Mouse (Mus musculus) megakaryocyte, embryonic 14.5 days (primary cell): ENCODE measurements around the gene Prph. TPM values are rescaled to one million over a fixed set of nuclear protein-coding genes. Genes with fewer than 3 reads are reported as not detected.
A peak's percentile ranks its signal among the peaks of the same experiment; 100 is the strongest.
"Not testable (repeated sequence)": the region's sequence is repeated elsewhere in the genome, so short reads cannot be mapped to it uniquely, and the experiment has no call there.

Experiments used
- H3K27me3 ChIP-seq: replicated peaks from 2 replicates; pipeline ENCODE3; 2012; ENCODE audit warnings: inconsistent platforms
- H3K36me3 ChIP-seq: replicated peaks from 2 replicates; pipeline ENCODE3; 2012; ENCODE audit warnings: low read length, inconsistent platforms, mixed read lengths
- H3K4me1 ChIP-seq: 2 replicates; pipeline ENCODE4 v1.6.1; 2012; ENCODE audit warnings: inconsistent platforms
- H3K4me3 ChIP-seq: replicated peaks from 2 replicates; pipeline ENCODE3; 2012; ENCODE audit warnings: moderate library complexity, mild to moderate bottlenecking, inconsistent platforms
- H3K9me3 ChIP-seq: 2 replicates; pipeline ENCODE4 v1.6.1; 2012; ENCODE audit warnings: inconsistent platforms
- FLI1 ChIP-seq: IDR thresholded peaks from 2 replicates; pipeline ENCODE4 v1.6.1; 2012; ENCODE audit warnings: low read length, inconsistent platforms, mixed read lengths
- GATA1 ChIP-seq: IDR thresholded peaks from 3 replicates; pipeline ENCODE4 v1.6.1; 2012; ENCODE audit warnings: mixed read lengths, low read length, inconsistent platforms, borderline replicate concordance
- polyA plus RNA-seq: library from polyadenylated mRNA; stranded (reverse); fragments of >175 nt; gene quantifications from 2 replicates; pipeline ENCODE4 v1.2.3, GENCODE M21; 2012; ENCODE audit warnings: low replicate concordance; ENCODE audit not compliant: insufficient read depth

The Prph gene
- polyA plus RNA-seq, 1 experiment, result not detected

GRCm38 (mm10) chr15:99071988-99072387 lies 17.0 kb downstream of the Prph start:
- Histone ChIP-seq H3K36me3 (peaks cover 6% of the 10 kb centered on the region), H3K4me1 (peaks cover 32% of the 10 kb centered on the region), H3K27me3 (peaks cover 19% of the 10 kb centered on the region), H3K9me3 (no peaks in the 10 kb centered on the region), H3K4me3 (no peak overlapping the region)
- TF ChIP-seq GATA1, result no peak
- no peak for TF ChIP-seq FLI1

GRCm38 (mm10) chr15:99074019-99074599 lies 19.1 kb downstream of the Prph start, which contains the start of gene Troap:
Gene Troap, plus strand, starts transcription at chr15:99074575.
- TF ChIP-seq GATA1 (no peak), FLI1 (no peak)
- H3K36me3 ChIP-seq, result peaks cover 26% of the 10 kb centered on the region
- H3K27me3 ChIP-seq, result peaks cover 9% of the 10 kb centered on the region
- peaks cover 51% of the 10 kb centered on the region for H3K4me1 ChIP-seq
- H3K9me3 ChIP-seq, result no peaks in the 10 kb centered on the region
- peak within 1 kb of the TSS; percentile 90 for H3K4me3 ChIP-seq

GRCm38 (mm10) chr15:99074600-99075333 lies 19.8 kb downstream of the Prph start:
- Histone ChIP-seq H3K9me3 (no peaks in the 10 kb centered on the region), H3K36me3 (peaks cover 29% of the 10 kb centered on the region), H3K4me3 (peak overlapping the region; percentile 90), H3K27me3 (peaks cover 2% of the 10 kb centered on the region), H3K4me1 (peaks cover 51% of the 10 kb centered on the region)
- TF ChIP-seq GATA1, result no peak
- TF ChIP-seq FLI1, result 0 out of 2 replicates have a peak, but pooled peaks have one; percentile 10

- H3K27me3 ChIP-seq, H3K9me3 ChIP-seq: not testable (repeated sequence)
- peaks cover 42% of the 10 kb centered on the region for H3K36me3 ChIP-seq
- peak overlapping the region; percentile 90 for H3K4me3 ChIP-seq
- H3K4me1 ChIP-seq, result peaks cover 53% of the 10 kb centered on the region
Measured at GRCm38 (mm10) chr15:99076011-99076410, 21.0 kb downstream of the Prph start.

- no peak for TF ChIP-seq GATA1
- no peak for TF ChIP-seq FLI1
- Histone ChIP-seq H3K4me1 (peaks cover 52% of the 10 kb centered on the region), H3K27me3 (no peaks in the 10 kb centered on the region), H3K36me3 (peaks cover 65% of the 10 kb centered on the region), H3K4me3 (no peak overlapping the region), H3K9me3 (no peaks in the 10 kb centered on the region)
Measured at GRCm38 (mm10) chr15:99078181-99078910, 23.4 kb downstream of the Prph start.

GRCm38 (mm10) chr15:99079804-99080203 lies 24.8 kb downstream of the Prph start:
- H3K4me3 ChIP-seq, result no peak overlapping the region
- peaks cover 5% of the 10 kb centered on the region for H3K27me3 ChIP-seq
- peaks cover 58% of the 10 kb centered on the region for H3K4me1 ChIP-seq
- TF ChIP-seq FLI1 (no peak), GATA1 (no peak)
- H3K36me3 ChIP-seq, result peaks cover 72% of the 10 kb centered on the region
- H3K9me3 ChIP-seq, result no peaks in the 10 kb centered on the region

- Histone ChIP-seq H3K36me3 (peaks cover 62% of the 10 kb centered on the region), H3K27me3 (peaks cover 28% of the 10 kb centered on the region), H3K9me3 (peaks cover 3% of the 10 kb centered on the region; the same call in 1 of the 2 replicates)
Measured at GRCm38 (mm10) chr15:99082322-99082721, 27.3 kb downstream of the Prph start.

GRCm38 (mm10) chr15:99082840-99083239 lies 27.9 kb downstream of the Prph start:
- H3K9me3 ChIP-seq, result peaks cover 6% of the 10 kb centered on the region; the same call in 1 of the 2 replicates
- no peak overlapping the region for H3K4me3 ChIP-seq
- no peak for TF ChIP-seq FLI1
- TF ChIP-seq GATA1, result no peak
- H3K4me1 ChIP-seq, result peaks cover 42% of the 10 kb centered on the region
- H3K36me3 ChIP-seq, result peaks cover 57% of the 10 kb centered on the region
- peaks cover 33% of the 10 kb centered on the region for H3K27me3 ChIP-seq

More at GRCm38 (mm10) chr15:99082322-99082721, 27.3 kb downstream of the Prph start:
- H3K4me1 ChIP-seq, result peaks cover 42% of the 10 kb centered on the region
- TF ChIP-seq GATA1, result no peak
- H3K4me3 ChIP-seq, result no peak overlapping the region

GRCm38 (mm10) chr15:99083258-99083657 lies 28.3 kb downstream of the Prph start:
- peaks cover 6% of the 10 kb centered on the region; the same call in 1 of the 2 replicates for H3K9me3 ChIP-seq
- H3K36me3 ChIP-seq, result peaks cover 53% of the 10 kb centered on the region
- peaks cover 37% of the 10 kb centered on the region for H3K27me3 ChIP-seq
- no peak overlapping the region for H3K4me3 ChIP-seq
- TF ChIP-seq FLI1 (no peak), GATA1 (no peak)
- H3K4me1 ChIP-seq, result peaks cover 42% of the 10 kb centered on the region
